Mouse (Mus musculus): Measurements from ENCODE around the gene Ptgis. TPM values are rescaled to one million over a fixed set of nuclear protein-coding genes. Genes with fewer than 3 reads are reported as not detected.

The Ptgis gene
- total and polyA plus RNA-seq, 2 experiments = 1.0 to 3.1 TPM

DNA sequence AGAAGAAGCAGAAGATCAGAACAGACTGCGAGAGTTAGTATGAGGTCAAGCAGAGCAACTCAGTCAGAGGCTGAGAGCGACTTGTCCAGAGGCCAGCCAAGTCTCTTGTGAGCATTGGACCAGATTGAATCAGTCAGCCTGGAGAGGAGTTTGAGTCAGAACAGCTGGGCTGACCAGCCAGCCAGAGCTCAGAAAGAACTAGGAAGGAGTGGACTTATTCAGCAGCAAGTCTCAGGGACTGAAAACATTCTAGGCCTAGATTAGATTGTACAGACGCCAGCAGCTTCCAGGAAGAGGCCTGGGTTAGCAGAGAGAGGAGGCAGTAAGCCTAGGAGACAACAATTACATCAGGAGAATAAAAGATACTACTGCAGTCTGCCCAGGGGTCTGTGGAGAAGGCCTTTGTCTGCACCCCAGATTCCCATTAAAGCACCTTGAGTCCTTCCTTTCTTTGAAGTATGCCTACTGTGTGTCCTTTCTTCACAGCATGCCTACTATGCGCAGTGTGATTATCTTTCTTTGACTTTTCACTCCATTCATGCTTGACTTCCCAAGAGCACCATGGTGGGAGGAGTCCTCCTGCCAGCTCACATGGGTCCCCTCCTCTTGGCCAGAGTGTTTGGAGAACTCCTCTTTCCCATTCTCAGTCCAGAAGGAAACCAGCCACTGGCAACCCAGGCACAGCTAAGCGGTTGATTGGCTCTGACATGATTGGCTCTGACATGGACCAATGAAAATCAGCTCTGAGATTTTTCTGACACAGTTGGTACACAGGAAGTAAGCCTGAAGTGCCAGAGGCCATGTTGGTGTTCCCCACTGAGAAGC lies 67.1 kb downstream of the Ptgis start:
- Histone ChIP-seq H3K27ac (replicated peaks; ENCODE audit: insufficient read depth, low read depth, low read length) (no peak overlapping the region), H3K79me2 (ENCODE audit: control insufficient read depth, insufficient read depth, low read length) (no peaks in the 10 kb centered on the region), H3K27me3 (ENCODE audit: control insufficient read depth, insufficient read depth, low read length) (no peaks in the 10 kb centered on the region), H3K9ac (ENCODE audit: low read depth, low read length) (no peak overlapping the region), H3K36me3 (ENCODE audit: control insufficient read depth, insufficient read depth, low read length) (no peaks in the 10 kb centered on the region), H3K4me1 (ENCODE audit: control insufficient read depth, insufficient read depth, low read length) (peaks cover 3% of the 10 kb centered on the region; the same call in 1 of the 2 replicates), H3K4me3 (ENCODE audit: insufficient read depth, low read depth, low read length) (no peak overlapping the region)
- 82% methylated on average over 5 of the region's 5 CpGs for WGBS
- TF ChIP-seq POLR2A (IDR thresholded peaks at IDR 0.05; ENCODE audit: extremely low read depth, insufficient read depth, low read length) (no peak), CTCF (IDR thresholded peaks at IDR 0.05; ENCODE audit: low read depth, low read length) (no peak)
- DNase-seq (ENCODE audit: extremely low read depth, low read depth, low spot score) = no peak

DNA sequence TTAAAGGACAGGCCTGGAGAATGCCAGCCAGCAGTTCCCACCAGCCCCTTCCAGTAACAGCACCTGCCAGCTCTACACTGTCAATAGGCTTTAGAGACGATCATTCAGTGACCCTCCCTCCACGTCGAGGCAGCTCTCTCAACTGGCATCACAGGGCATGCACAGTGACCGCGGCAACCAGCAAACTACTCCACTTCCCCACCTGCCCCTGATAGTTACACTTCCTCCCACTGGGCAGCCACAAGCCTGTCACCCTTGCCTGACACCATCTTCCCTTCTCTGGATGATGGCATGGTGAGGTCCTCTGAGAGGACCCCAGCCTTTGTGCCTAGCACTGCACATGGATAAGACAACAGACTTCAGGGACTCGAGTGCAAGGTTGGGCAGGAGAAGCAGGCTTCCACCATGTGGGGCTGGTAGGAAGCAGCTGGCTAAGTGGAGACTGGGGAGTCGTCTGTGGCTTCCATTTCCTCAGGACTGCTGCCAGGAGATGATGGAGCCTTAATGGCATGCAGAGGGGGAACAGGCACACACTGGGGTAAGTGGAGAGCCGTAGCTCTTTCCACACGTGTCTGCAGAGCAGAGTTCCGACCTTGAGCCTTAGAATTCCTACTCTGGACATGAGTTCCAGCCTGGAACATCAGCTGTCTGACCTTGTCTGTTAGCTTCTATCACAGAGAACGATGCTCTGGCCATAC lies 72.7 kb downstream of the Ptgis start:
- Histone ChIP-seq H3K27ac (replicated peaks; ENCODE audit: insufficient read depth, low read depth, low read length) (no peak overlapping the region), H3K4me3 (ENCODE audit: insufficient read depth, low read depth, low read length) (no peak overlapping the region), H3K79me2 (ENCODE audit: control insufficient read depth, insufficient read depth, low read length) (no peaks in the 10 kb centered on the region), H3K36me3 (ENCODE audit: control insufficient read depth, insufficient read depth, low read length) (no peaks in the 10 kb centered on the region), H3K27me3 (ENCODE audit: control insufficient read depth, insufficient read depth, low read length) (no peaks in the 10 kb centered on the region), H3K4me1 (ENCODE audit: control insufficient read depth, insufficient read depth, low read length) (no peaks in the 10 kb centered on the region), H3K9ac (ENCODE audit: low read depth, low read length) (no peak overlapping the region)
- 58% methylated on average over 11 of the region's 11 CpGs for WGBS
- no peak for TF ChIP-seq POLR2A (IDR thresholded peaks at IDR 0.05; ENCODE audit: extremely low read depth, insufficient read depth, low read length)
- no peak for TF ChIP-seq CTCF (IDR thresholded peaks at IDR 0.05; ENCODE audit: low read depth, low read length)
- DNase-seq (ENCODE audit: extremely low read depth, low read depth, low spot score) = no peak

DNA sequence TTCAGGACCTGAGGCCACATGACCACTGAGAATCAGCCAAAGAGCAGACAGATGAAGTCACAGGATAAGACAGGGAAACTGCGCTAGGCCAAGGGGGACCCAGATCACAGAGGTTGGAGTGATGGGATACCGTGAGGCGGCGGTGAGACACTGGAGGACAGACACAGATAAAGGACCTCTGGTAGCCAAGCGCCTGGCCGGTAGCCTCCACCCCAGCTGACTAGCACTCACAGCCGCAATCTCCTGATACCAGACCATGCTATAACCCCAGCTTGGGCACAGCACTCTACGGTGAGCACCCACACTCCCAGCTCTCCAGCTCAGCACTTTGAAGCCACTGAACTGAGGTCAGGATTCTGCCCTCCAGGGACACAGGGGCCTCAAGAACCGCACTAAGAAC lies 76.8 kb downstream of the Ptgis start:
- Histone ChIP-seq H3K36me3 (ENCODE audit: control insufficient read depth, insufficient read depth, low read length) (no peaks in the 10 kb centered on the region), H3K4me3 (ENCODE audit: insufficient read depth, low read depth, low read length) (no peak overlapping the region), H3K27ac (replicated peaks; ENCODE audit: insufficient read depth, low read depth, low read length) (no peak overlapping the region), H3K9ac (ENCODE audit: low read depth, low read length) (no peak overlapping the region), H3K27me3 (ENCODE audit: control insufficient read depth, insufficient read depth, low read length) (no peaks in the 10 kb centered on the region), H3K79me2 (ENCODE audit: control insufficient read depth, insufficient read depth, low read length) (no peaks in the 10 kb centered on the region), H3K4me1 (ENCODE audit: control insufficient read depth, insufficient read depth, low read length) (no peaks in the 10 kb centered on the region)
- no peak for DNase-seq (ENCODE audit: extremely low read depth, low read depth, low spot score)
- WGBS = 90% methylated on average over 9 of the region's 9 CpGs
- no peak for TF ChIP-seq POLR2A (IDR thresholded peaks at IDR 0.05; ENCODE audit: extremely low read depth, insufficient read depth, low read length)
- TF ChIP-seq CTCF (IDR thresholded peaks at IDR 0.05; ENCODE audit: low read depth, low read length) = no peak

DNA sequence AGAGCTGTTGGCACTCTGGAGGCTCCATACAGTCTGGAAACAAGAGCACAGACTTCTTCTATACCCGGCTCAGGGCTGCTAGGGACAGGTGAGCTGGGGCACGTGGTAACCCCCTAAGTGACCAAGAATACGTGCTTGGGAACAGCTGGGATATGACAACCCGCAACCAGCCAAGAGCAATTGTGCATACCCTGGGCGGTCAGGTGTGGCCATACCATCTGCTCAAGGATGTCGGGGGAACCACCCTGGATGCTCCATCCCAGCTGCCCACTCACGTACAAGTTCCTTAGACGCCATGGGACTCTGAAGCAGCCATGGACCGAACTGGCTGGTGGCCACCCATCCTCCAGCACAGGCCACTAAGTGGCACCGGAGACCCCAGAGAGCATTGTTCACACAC lies 77.3 kb downstream of the Ptgis start:
- TF ChIP-seq POLR2A (IDR thresholded peaks at IDR 0.05; ENCODE audit: extremely low read depth, insufficient read depth, low read length) (no peak), CTCF (IDR thresholded peaks at IDR 0.05; ENCODE audit: low read depth, low read length) (no peak)
- no peaks in the 10 kb centered on the region for H3K27me3 ChIP-seq (ENCODE audit: control insufficient read depth, insufficient read depth, low read length)
- WGBS = 97% methylated on average over 10 of the region's 10 CpGs
- no peak for DNase-seq (ENCODE audit: extremely low read depth, low read depth, low spot score)
- no peak overlapping the region for H3K27ac ChIP-seq (replicated peaks; ENCODE audit: insufficient read depth, low read depth, low read length)
- no peaks in the 10 kb centered on the region for H3K79me2 ChIP-seq (ENCODE audit: control insufficient read depth, insufficient read depth, low read length)
- H3K4me3 ChIP-seq (ENCODE audit: insufficient read depth, low read depth, low read length) = no peak overlapping the region
- H3K9ac ChIP-seq (ENCODE audit: low read depth, low read length) = no peak overlapping the region
- H3K36me3 ChIP-seq (ENCODE audit: control insufficient read depth, insufficient read depth, low read length) = no peaks in the 10 kb centered on the region
- no peaks in the 10 kb centered on the region for H3K4me1 ChIP-seq (ENCODE audit: control insufficient read depth, insufficient read depth, low read length)

DNA sequence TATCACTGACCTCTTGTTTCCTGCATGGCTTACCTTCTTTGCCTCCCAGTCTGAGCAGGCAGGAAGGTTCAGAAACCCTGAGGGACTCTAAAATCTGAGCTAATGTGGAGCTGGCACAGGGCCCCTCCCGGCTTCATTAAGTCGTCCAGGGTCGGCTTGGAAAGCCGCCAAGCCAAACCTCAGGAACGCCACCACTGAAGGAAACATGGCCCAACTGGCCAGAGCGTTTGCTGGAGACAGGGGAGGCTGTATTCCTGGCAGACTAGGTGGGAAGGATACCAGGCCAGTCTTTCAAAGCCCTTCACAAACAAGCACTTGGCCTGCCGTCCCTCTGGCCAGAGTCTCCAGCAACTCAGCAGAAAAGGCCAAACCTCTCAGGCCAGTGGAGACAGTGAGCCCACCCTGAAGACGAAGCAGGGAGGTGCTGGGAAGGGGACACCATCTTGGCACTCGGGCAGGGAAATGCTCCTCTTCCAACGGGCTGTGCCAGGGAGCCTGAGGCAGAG lies 77.8 kb downstream of the Ptgis start:
- Histone ChIP-seq H3K27ac (replicated peaks; ENCODE audit: insufficient read depth, low read depth, low read length) (no peak overlapping the region), H3K36me3 (ENCODE audit: control insufficient read depth, insufficient read depth, low read length) (no peaks in the 10 kb centered on the region), H3K27me3 (ENCODE audit: control insufficient read depth, insufficient read depth, low read length) (no peaks in the 10 kb centered on the region), H3K4me3 (ENCODE audit: insufficient read depth, low read depth, low read length) (no peak overlapping the region), H3K9ac (ENCODE audit: low read depth, low read length) (no peak overlapping the region), H3K79me2 (ENCODE audit: control insufficient read depth, insufficient read depth, low read length) (no peaks in the 10 kb centered on the region), H3K4me1 (ENCODE audit: control insufficient read depth, insufficient read depth, low read length) (no peaks in the 10 kb centered on the region)
- WGBS = 79% methylated on average over 10 of the region's 10 CpGs
- no peak for DNase-seq (ENCODE audit: extremely low read depth, low read depth, low spot score)
- no peak for TF ChIP-seq POLR2A (IDR thresholded peaks at IDR 0.05; ENCODE audit: extremely low read depth, insufficient read depth, low read length)
- no peak for TF ChIP-seq CTCF (IDR thresholded peaks at IDR 0.05; ENCODE audit: low read depth, low read length)
